Mouse (Mus musculus) ES-Bruce4 (cell line): ENCODE data around the gene Il6.
"Not testable (repeated sequence)": the region's sequence is repeated elsewhere in the genome, so short reads cannot be mapped to it uniquely, and the experiment has no call there.

Source experiments
- CTCF ChIP-seq: IDR thresholded peaks from one replicate; pipeline ENCODE4 v1.8.1; 2011; ENCODE audit warnings: low read depth, low read length
- EP300 ChIP-seq: IDR thresholded peaks from 2 replicates; pipeline ENCODE4 v1.6.1; 2011; ENCODE audit warnings: low read depth, low read length; ENCODE audit not compliant: insufficient read depth
- POLR2A ChIP-seq: IDR thresholded peaks from one replicate; pipeline ENCODE4 v1.8.1; 2011; ENCODE audit warnings: low read length; ENCODE audit not compliant: insufficient read depth

- not testable (repeated sequence) for TF ChIP-seq POLR2A, CTCF, EP300
Measured at GRCm38 (mm10) chr5:30035862-30036261, 22.9 kb downstream of the Il6 start.
